Mouse (Mus musculus) right cerebral cortex, adult 2 months (tissue): Measurements from ENCODE around the gene Supt4a.

Experiments used
- DNase-seq, 2 experiments: peaks; one replicate each; pipeline ENCODE4 v3.0.0; 2021 to 2022; ENCODE audit warnings: low spot score in 2 of 2

Gene Supt4a

GRCm38 (mm10) chr11:87751031-87751430 is 13.7 kb downstream of the Supt4a start:
- DNase-seq, result no peak

- no peak for DNase-seq
Observed at GRCm38 (mm10) chr11:87751491-87751966, 14.2 kb downstream of the Supt4a start.

GRCm38 (mm10) chr11:87752307-87752706 is 15.0 kb downstream of the Supt4a start:
- DNase-seq, result no peak

DNA sequence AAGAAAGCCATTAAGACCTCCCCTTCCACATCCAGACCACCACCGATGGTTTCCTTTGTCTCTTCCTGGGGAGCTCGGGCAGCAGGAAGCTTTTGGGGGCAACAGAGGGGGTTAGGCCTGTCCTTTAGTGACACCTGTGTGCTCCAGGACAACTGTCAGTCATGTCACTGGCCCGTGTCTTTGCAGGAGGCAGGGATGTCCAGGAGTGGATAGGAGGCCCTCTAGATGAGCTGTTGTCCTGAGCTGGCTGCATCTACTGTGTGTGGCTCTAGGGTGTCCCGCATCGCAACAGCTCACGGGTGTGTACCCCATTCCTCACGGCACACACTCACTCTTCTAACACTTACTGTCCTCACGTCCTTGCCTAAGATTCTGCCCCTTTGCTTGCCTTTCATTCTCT is 15.9 kb downstream of the Supt4a start:
- DNase-seq, result no peak

GRCm38 (mm10) chr11:87753891-87754501 is 16.6 kb downstream of the Supt4a start:
- DNase-seq, result no peak

- no peak for DNase-seq
Observed at GRCm38 (mm10) chr11:87754603-87755002, 17.3 kb downstream of the Supt4a start.

DNA sequence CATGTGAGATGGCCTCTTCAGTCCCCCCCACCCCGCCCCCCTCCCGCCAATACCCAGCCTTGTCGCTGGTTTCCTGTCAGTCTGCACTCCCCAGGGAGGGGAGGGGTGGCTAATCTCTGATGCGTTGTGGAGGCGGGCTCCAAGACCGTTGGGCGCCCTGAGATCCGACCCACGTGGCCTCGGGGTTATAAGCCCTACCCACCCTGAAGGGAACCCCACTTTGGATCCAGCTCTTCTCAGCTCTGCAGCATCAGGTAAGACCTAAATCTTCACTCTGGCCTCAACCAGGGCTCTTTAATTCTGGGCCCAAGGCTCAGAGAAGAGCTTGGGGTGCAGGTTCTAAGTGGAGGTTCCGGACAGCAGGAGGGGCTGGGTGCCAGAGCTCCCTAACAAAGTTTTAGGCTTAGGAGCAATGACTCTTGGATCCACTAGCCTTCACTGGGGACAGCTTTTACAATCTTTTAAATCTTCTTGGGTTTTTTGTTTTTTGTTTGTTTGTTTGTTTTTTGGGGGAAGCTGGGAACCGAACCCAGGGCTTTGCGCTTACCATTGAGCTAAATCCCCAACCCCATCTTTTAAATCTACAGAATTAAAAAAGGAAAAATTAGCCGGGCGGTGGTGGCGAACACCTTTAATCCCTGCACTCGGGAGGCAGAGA is 18.1 kb downstream of the Supt4a start:
- no peak for DNase-seq

GRCm38 (mm10) chr11:87756251-87756820 is 19.0 kb downstream of the Supt4a start:
- no peak for DNase-seq

- no peak for DNase-seq
Observed at GRCm38 (mm10) chr11:87757001-87757954, 19.9 kb downstream of the Supt4a start.

- DNase-seq, result no peak
Observed at GRCm38 (mm10) chr11:87758161-87758911, 21.0 kb downstream of the Supt4a start.

- no peak for DNase-seq
Observed at GRCm38 (mm10) chr11:87758957-87759608, 21.7 kb downstream of the Supt4a start.

GRCm38 (mm10) chr11:87759609-87760005 is 22.3 kb downstream of the Supt4a start:
- DNase-seq, result peak in 1 of 2 experiments; percentile 56

DNA sequence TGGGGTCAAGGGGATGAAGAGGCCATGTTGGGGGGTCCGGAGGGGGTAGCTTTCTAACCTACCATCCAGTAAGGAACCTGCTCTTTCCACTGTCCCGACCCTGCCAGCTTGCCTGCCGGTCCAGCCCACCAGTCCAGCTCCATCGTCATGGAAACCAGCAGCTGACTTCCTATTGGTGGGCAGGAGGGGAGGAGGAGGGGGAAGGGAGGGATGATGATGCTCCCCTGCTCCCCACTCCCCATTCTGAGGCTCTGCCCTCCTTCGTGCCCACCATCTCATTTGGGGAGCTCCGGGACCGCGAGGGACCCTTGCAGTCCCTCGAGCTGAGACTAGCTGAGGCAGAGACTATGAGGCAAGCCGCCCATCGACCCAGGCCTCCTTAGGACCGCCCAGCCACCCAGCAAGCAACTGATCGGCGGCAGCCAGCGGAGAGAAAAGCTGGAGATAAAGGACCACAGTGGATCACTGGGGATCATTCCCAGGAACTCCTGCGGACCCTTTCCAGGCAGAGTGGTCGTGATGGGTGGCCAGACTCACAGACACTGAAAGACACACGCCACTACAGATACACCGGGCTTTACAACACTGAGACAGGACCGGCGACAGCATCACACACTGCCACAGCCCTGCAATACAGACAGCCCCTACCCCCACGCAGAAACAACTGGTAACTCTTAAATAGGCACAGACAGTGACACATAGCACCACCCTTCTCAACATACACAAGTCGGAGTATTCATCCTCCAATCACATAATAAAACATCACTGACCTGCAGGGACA is 23.1 kb downstream of the Supt4a start, which contains the start of gene Tspoap1:
Gene Tspoap1 (plus strand): TSS at position 241 of the 781 bp plus-strand sequence.
- DNase-seq, result peak; percentile 73 to 79

- peak in 1 of 2 experiments; percentile 31 for DNase-seq
Observed at GRCm38 (mm10) chr11:87761181-87761721, 23.9 kb downstream of the Supt4a start.

DNA sequence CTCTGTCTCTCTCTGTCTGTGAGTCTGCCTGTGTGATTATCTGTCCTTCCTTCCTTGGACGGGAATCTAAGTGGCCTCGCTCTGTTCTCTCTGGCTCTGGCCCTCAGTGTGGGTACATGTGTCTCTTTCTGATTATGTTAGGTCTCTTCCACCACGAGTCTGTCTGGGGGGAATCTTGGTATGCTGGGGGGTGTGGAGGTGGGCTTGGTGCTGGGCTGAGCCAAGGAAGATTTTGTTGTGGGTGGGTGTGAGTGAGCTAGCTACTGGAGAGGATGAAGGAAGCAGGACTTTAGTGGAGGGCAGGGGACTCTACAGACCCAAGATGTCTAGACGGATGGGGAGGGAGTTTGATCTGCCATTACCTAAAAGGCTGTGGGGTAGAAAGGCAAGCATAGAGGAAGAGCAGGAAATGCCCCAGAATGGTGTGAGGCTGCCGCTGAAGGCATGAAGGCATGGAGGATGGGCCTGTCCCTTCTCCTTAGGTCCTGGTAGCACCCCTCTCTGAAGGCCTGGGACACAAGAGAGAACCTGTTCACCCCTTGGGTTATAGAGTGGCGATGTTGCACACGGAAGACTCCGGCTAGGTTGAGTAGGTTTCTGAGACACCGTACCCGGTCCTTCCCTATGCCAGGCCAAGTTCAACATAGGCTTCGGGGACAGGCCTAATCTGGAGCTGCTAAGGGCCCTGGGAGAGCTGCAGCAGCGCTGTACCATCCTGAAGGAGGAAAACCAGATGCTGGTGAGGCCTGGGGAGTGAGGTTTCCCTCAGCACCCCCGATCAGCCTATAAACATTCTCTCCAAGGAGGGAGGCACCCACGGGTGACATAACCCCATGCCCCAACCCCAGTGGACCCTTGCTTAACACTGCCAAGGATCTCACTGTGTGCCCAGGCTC is 24.7 kb downstream of the Supt4a start:
- DNase-seq, result peak; percentile 48

DNA sequence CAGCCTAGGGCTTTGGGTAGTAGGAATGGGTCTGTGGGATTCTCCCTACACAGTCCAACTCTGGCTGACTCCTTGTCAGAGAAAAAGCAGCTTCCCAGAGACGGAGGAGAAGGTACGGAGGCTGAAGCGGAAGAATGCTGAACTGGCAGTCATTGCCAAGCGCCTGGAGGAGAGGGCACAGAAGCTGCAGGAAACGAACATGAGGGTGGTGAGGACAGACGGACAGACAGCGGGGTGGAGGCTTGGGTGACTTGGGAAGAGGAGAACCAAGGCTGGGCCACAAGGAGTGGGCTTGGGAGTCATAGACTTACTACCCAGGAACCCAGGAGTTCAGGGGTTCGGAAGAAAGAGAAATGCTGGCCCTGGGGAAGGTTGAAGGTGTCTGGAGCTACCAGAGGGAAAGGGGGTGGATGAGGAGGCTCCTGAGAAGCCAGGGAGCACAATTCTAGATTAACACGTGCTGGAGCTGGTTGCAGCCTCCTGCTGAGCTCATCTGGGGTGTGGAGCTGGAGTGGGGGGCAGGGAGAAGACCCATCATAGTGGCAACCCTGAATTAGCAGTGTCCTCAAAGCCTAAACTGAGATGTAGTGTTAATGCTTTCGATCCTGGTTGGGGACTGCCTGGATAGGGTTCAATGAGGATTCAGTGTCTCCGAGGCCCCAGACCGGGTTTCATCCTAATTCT is 25.5 kb downstream of the Supt4a start:
- peak; percentile 39 to 44 for DNase-seq

GRCm38 (mm10) chr11:87763511-87763987 is 26.2 kb downstream of the Supt4a start:
- DNase-seq, result peak; percentile 85 to 90
